Mouse (Mus musculus) brain, embryonic 14.5 days (tissue): ENCODE results near the gene Rreb1.

ENCODE experiments used
- CTCF ChIP-seq: fragments of 200-500 bp; IDR thresholded peaks from 2 replicates; pipeline ENCODE4 v1.5.1; 2012; ENCODE audit warnings: inconsistent platforms, mild to moderate bottlenecking, moderate library complexity, borderline replicate concordance; ENCODE audit not compliant: insufficient read depth, insufficient read length; ENCODE audit errors: extremely low read depth
- POLR2A ChIP-seq: fragments of 200-500 bp; IDR thresholded peaks from 2 replicates; pipeline ENCODE4 v1.6.1; 2012; ENCODE audit warnings: mild to moderate bottlenecking, inconsistent platforms, borderline replicate concordance; ENCODE audit not compliant: poor library complexity, insufficient read depth, insufficient read length, severe bottlenecking; ENCODE audit errors: extremely low read depth

- TF ChIP-seq POLR2A: no peak
- TF ChIP-seq CTCF: no peak
Observed at GRCm38 (mm10) chr13:37815001-37815400, 36.8 kb downstream of the Rreb1 start.
